Mouse (Mus musculus): ENCODE data around the gene Slc2a9. TPM values are rescaled to one million over a fixed set of nuclear protein-coding genes. Genes with fewer than 3 reads are reported as not detected.

Gene Slc2a9
- polyA plus RNA-seq, 1 experiment from 2014 or later: 1.6 TPM

DNA sequence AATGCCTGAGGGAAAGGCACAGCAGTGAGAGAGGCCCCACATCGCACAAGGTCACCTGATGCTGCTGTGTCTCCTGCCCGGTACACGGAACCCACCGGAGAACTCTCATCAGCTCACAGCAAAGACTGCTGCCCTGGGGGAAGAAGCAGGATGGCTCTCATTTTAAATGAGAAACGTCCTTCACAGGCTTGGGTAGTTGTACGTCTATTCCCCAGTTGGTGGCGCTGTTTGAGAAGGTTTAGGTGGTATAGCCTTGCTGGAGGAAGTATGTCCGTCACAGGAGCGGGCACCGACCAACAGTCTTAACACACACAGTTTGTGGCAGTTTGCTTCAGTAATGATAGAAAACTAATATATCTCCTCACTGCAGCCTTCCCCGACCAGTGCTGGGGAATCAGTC, 66.3 kb downstream of the Slc2a9 start:
- Histone ChIP-seq H3K4me1 (ENCODE audit: control insufficient read depth, insufficient read depth, low read length) (no peaks in the 10 kb centered on the region), H3K4me2 (replicated peaks; ENCODE audit: low read depth, low read length) (no peak overlapping the region), H3K27ac (ENCODE audit: low read depth, low read length) (no peak overlapping the region), H3K9ac (ENCODE audit: low read depth, low read length) (no peak overlapping the region), H3K27me3 (ENCODE audit: control insufficient read depth, insufficient read depth, low read length) (no peaks in the 10 kb centered on the region), H3K9me3 (ENCODE audit: control insufficient read depth, low read length) (0 out of 2 replicates have a peak, but pooled peaks cover 5% of the 10 kb centered on the region), H3K36me3 (ENCODE audit: control insufficient read depth, insufficient read depth, low read length) (no peaks in the 10 kb centered on the region), H3K4me3 (ENCODE audit: low read length) (no peak overlapping the region)
- 92% methylated on average over 11 of the region's 11 CpGs for WGBS
- no peak for ATAC-seq (ENCODE audit: low FRiP score, low TSS enrichment)

DNA sequence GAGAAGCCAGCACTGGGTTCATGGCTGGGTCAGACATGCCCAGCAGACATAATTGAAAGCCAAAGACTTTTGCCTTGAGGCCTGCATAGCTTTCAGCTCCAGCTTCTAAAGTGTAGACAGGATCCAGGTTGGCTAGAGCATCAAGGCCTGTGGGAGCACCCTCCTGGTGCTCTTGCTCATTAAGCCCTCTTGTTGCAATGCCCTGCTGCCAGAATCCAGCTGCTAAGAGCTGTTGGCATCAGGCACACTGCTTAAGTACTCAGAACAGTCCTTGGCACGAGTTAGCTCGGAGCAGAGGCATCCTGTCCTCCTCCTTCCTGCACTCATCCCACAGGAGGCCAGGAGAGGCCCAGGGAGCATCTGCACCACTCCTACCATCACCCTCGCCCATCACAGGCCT, 68.1 kb downstream of the Slc2a9 start:
- Histone ChIP-seq H3K4me2 (replicated peaks; ENCODE audit: low read depth, low read length) (no peak overlapping the region), H3K9ac (ENCODE audit: low read depth, low read length) (no peak overlapping the region), H3K27me3 (ENCODE audit: control insufficient read depth, insufficient read depth, low read length) (no peaks in the 10 kb centered on the region), H3K4me1 (ENCODE audit: control insufficient read depth, insufficient read depth, low read length) (no peaks in the 10 kb centered on the region), H3K27ac (ENCODE audit: low read depth, low read length) (no peak overlapping the region), H3K9me3 (ENCODE audit: control insufficient read depth, low read length) (0 out of 2 replicates have a peak, but pooled peaks cover 5% of the 10 kb centered on the region), H3K4me3 (ENCODE audit: low read length) (no peak overlapping the region), H3K36me3 (ENCODE audit: control insufficient read depth, insufficient read depth, low read length) (no peaks in the 10 kb centered on the region)
- WGBS: 85% methylated on average over 3 of the region's 3 CpGs
- ATAC-seq (ENCODE audit: low FRiP score, low TSS enrichment): no peak

DNA sequence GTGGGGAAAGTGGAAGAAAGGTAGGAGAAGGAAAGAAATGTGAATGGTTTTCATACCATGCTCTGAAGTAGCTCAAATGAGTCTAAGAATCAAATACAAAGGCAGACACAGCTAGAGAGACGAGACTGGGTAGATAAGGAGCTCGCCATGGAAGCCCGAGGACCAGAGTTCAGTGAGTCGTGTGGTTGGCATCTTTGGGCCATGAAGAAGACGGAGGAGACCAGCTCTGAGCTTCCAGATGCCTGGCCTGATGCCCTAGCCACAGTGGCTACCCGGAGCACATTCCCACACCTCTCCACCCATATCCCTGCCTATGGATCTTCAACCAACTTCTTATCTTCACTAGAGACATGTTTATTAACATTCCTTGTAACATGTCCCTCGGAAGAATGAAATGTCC, 71.7 kb downstream of the Slc2a9 start:
- WGBS: 88% methylated on average over 7 of the region's 7 CpGs
- no peak for ATAC-seq (ENCODE audit: low FRiP score, low TSS enrichment)

DNA sequence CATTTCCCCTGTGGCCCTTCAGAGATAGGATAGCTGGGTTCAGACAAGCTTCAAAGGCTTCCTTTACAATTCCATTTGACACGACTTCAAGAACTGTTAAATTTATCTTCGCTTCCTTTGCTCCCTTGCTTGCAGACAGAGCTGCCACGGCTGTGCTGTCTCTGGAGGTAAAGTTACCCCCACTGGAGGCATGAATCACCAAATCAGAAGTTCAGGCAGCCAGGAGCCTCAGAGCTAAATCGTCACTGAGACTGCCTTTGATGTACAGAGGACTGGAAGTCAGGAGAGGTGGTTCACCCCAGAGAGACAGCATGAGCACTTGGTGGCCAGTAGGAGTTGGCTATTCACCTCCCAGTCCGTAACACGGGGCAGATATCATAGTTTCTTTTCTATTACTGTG, 73.8 kb downstream of the Slc2a9 start:
- ATAC-seq (ENCODE audit: low FRiP score, low TSS enrichment): no peak
- WGBS: 37% methylated on average over 6 of the region's 6 CpGs
- H3K4me1 ChIP-seq (ENCODE audit: control insufficient read depth, insufficient read depth, low read length): no peaks in the 10 kb centered on the region

More for the DNA sequence above, 71.7 kb downstream of the Slc2a9 start:
- Histone ChIP-seq H3K4me1 (ENCODE audit: control insufficient read depth, insufficient read depth, low read length) (no peaks in the 10 kb centered on the region), H3K36me3 (ENCODE audit: control insufficient read depth, insufficient read depth, low read length) (no peaks in the 10 kb centered on the region), H3K27ac (ENCODE audit: low read depth, low read length) (no peak overlapping the region), H3K9me3 (ENCODE audit: control insufficient read depth, low read length) (no peaks in the 10 kb centered on the region), H3K9ac (ENCODE audit: low read depth, low read length) (no peak overlapping the region), H3K4me2 (replicated peaks; ENCODE audit: low read depth, low read length) (no peak overlapping the region), H3K27me3 (ENCODE audit: control insufficient read depth, insufficient read depth, low read length) (no peaks in the 10 kb centered on the region), H3K4me3 (ENCODE audit: low read length) (no peak overlapping the region)

DNA sequence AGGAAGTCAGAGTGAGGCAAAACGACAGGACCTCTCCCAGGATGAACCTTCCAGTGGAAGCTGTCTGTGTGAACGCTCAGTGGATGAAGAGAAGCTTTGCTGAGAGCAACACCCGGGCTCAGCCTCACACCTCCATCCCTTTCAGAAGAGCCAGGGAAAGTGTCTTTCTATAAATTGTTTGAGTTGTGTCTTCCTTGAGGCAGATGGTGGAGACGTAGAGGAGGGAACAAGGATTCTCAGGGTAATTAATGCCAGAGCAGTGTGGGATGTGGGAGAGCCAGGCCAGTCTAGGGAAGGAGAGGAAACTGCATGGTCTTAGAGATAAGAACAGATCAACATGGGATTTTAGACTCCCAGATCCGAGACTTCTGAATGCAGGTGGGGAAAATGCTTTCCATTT, 75.2 kb downstream of the Slc2a9 start:
- Histone ChIP-seq H3K36me3 (ENCODE audit: control insufficient read depth, insufficient read depth, low read length) (no peaks in the 10 kb centered on the region), H3K27me3 (ENCODE audit: control insufficient read depth, insufficient read depth, low read length) (no peaks in the 10 kb centered on the region), H3K27ac (ENCODE audit: low read depth, low read length) (no peak overlapping the region), H3K4me2 (replicated peaks; ENCODE audit: low read depth, low read length) (no peak overlapping the region), H3K4me1 (ENCODE audit: control insufficient read depth, insufficient read depth, low read length) (no peaks in the 10 kb centered on the region), H3K9ac (ENCODE audit: low read depth, low read length) (no peak overlapping the region), H3K9me3 (ENCODE audit: control insufficient read depth, low read length) (no peaks in the 10 kb centered on the region), H3K4me3 (ENCODE audit: low read length) (no peak overlapping the region)
- WGBS: 57% methylated on average over 5 of the region's 5 CpGs
- no peak for ATAC-seq (ENCODE audit: low FRiP score, low TSS enrichment)

More for the DNA sequence above, 73.8 kb downstream of the Slc2a9 start:
- no peaks in the 10 kb centered on the region for H3K9me3 ChIP-seq (ENCODE audit: control insufficient read depth, low read length)
- H3K4me3 ChIP-seq (ENCODE audit: low read length): no peak overlapping the region
- H3K27ac ChIP-seq (ENCODE audit: low read depth, low read length): no peak overlapping the region
- H3K27me3 ChIP-seq (ENCODE audit: control insufficient read depth, insufficient read depth, low read length): no peaks in the 10 kb centered on the region
- H3K36me3 ChIP-seq (ENCODE audit: control insufficient read depth, insufficient read depth, low read length): no peaks in the 10 kb centered on the region
- H3K9ac ChIP-seq (ENCODE audit: low read depth, low read length): no peak overlapping the region
- H3K4me2 ChIP-seq (replicated peaks; ENCODE audit: low read depth, low read length): no peak overlapping the region

DNA sequence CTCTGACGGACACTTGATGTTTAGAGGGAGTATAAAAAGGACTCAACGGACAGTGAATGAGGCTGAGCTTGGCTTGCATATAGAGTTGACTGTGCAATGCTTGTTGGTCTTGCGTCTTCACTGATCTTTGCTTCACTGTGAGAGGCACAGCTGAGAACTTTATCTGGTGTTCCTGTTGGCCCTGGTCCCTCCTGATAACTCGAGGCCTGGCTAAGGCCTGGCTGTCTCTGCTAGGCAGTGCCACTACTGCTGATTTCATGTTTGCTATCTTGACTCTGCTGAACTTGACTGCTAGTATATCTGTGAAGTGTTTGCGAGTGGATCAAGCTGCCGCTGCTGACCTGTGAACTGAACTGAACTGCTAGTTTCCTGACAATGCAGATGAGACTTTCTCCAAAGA, 77.4 kb downstream of the Slc2a9 start:
- Histone ChIP-seq H3K9me3 (ENCODE audit: control insufficient read depth, low read length) (no peaks in the 10 kb centered on the region), H3K4me3 (ENCODE audit: low read length) (no peak overlapping the region), H3K4me2 (replicated peaks; ENCODE audit: low read depth, low read length) (no peak overlapping the region), H3K4me1 (ENCODE audit: control insufficient read depth, insufficient read depth, low read length) (no peaks in the 10 kb centered on the region), H3K27me3 (ENCODE audit: control insufficient read depth, insufficient read depth, low read length) (no peaks in the 10 kb centered on the region), H3K36me3 (ENCODE audit: control insufficient read depth, insufficient read depth, low read length) (no peaks in the 10 kb centered on the region), H3K9ac (ENCODE audit: low read depth, low read length) (no peak overlapping the region), H3K27ac (ENCODE audit: low read depth, low read length) (no peak overlapping the region)
- ATAC-seq (ENCODE audit: low FRiP score, low TSS enrichment): no peak
- WGBS: 86% methylated on average over 6 of the region's 6 CpGs

DNA sequence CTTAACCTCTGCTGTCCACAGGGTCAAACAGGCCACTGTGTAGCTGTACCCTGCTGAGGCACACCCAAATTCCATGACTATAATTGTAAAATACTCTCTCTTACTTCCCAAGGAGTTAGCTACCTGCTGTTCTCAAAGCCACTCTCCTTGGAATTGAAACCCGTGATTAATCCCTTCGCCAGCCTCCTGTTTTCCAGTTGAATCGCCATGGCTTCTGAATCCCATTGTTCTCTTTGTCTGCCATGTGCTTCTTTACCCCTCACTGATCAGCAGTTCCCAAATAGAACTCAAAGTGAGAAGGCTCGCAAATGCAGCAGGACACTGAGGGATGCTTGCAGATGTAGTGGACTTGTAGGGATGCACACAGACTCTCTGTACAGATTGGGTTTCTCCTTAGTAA, 80.5 kb downstream of the Slc2a9 start:
- Histone ChIP-seq H3K4me1 (ENCODE audit: control insufficient read depth, insufficient read depth, low read length) (no peaks in the 10 kb centered on the region), H3K4me2 (replicated peaks; ENCODE audit: low read depth, low read length) (no peak overlapping the region), H3K27me3 (ENCODE audit: control insufficient read depth, insufficient read depth, low read length) (no peaks in the 10 kb centered on the region), H3K27ac (ENCODE audit: low read depth, low read length) (no peak overlapping the region), H3K9me3 (ENCODE audit: control insufficient read depth, low read length) (no peaks in the 10 kb centered on the region), H3K36me3 (ENCODE audit: control insufficient read depth, insufficient read depth, low read length) (no peaks in the 10 kb centered on the region), H3K9ac (ENCODE audit: low read depth, low read length) (no peak overlapping the region), H3K4me3 (ENCODE audit: low read length) (no peak overlapping the region)
- 44% methylated on average over 4 of the region's 4 CpGs for WGBS
- ATAC-seq (ENCODE audit: low FRiP score, low TSS enrichment): no peak

DNA sequence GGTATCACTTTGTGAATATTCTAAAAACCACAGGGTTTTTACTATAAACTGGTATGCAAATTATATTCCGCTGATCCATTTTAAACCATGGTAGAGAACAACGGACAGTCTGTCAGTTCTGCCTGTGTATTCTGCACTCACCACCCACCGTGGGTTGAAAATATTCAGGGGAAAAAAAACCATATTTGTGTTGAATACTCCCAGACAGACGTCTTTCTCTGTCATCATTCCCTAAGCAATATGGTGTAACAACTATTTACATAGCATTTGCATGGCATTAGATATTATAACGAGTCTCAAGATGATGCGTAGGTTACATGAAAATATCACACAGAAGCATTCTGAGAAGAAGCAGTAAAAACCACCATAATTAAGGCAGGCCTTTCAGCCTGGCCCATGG, 84.1 kb downstream of the Slc2a9 start:
- no peak overlapping the region for H3K4me3 ChIP-seq (ENCODE audit: low read length)
- H3K9ac ChIP-seq (ENCODE audit: low read depth, low read length): no peak overlapping the region
- ATAC-seq (ENCODE audit: low FRiP score, low TSS enrichment): no peak
- no peak overlapping the region for H3K27ac ChIP-seq (ENCODE audit: low read depth, low read length)
- no peaks in the 10 kb centered on the region for H3K27me3 ChIP-seq (ENCODE audit: control insufficient read depth, insufficient read depth, low read length)
- H3K9me3 ChIP-seq (ENCODE audit: control insufficient read depth, low read length): no peaks in the 10 kb centered on the region; the same call in 1 of the 2 replicates
- 96% methylated on average over 6 of the region's 6 CpGs for WGBS
- H3K36me3 ChIP-seq (ENCODE audit: control insufficient read depth, insufficient read depth, low read length): no peaks in the 10 kb centered on the region
- no peaks in the 10 kb centered on the region for H3K4me1 ChIP-seq (ENCODE audit: control insufficient read depth, insufficient read depth, low read length)
- no peak overlapping the region for H3K4me2 ChIP-seq (replicated peaks; ENCODE audit: low read depth, low read length)

DNA sequence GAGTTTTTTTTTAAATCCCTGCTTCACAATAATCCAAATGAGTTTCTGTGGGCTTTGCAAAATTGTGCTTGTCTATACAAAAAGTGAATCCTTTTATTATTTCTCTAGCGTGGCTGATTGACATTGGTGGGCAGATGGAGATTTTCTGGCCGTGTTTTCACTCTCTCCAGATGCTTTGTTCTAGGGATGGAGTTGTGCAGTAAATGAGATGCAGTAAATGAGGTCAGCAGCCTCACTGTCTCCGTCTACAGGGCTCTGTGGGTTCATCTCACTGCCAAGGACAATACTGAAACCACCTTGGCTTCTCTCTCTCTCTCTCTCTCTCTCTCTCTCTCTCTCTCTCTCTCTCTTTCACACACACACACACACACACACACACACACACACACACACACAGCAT, 99.3 kb downstream of the Slc2a9 start:
- ATAC-seq (ENCODE audit: low FRiP score, low TSS enrichment): no peak
- H3K4me2 ChIP-seq (replicated peaks; ENCODE audit: low read depth, low read length): no peak overlapping the region
- H3K27me3 ChIP-seq (ENCODE audit: control insufficient read depth, insufficient read depth, low read length): no peaks in the 10 kb centered on the region
- WGBS: 39% methylated on average over 3 of the region's 3 CpGs
- H3K27ac ChIP-seq (ENCODE audit: low read depth, low read length): no peak overlapping the region
- no peak overlapping the region for H3K9ac ChIP-seq (ENCODE audit: low read depth, low read length)
- no peaks in the 10 kb centered on the region for H3K4me1 ChIP-seq (ENCODE audit: control insufficient read depth, insufficient read depth, low read length)
- no peak overlapping the region for H3K4me3 ChIP-seq (ENCODE audit: low read length)
- no peaks in the 10 kb centered on the region for H3K36me3 ChIP-seq (ENCODE audit: control insufficient read depth, insufficient read depth, low read length)
- peaks cover 4% of the 10 kb centered on the region; the same call in 1 of the 2 replicates for H3K9me3 ChIP-seq (ENCODE audit: control insufficient read depth, low read length)

Measured in kidney, embryonic 14.5 days (tissue).